In genomic region chr1:78197351-78198234, GRCm38 (mm10) we compare ENCODE assay signal across 10 mouse cellular contexts. TPM values are rescaled to one million over a fixed set of nuclear protein-coding genes. Genes with fewer than 3 reads are reported as not detected.
A peak's percentile ranks its signal among the peaks of the same experiment; 100 is the strongest.
DNase-seq lines count a peak whose midpoint lies in the region; ATAC-seq and TF ChIP-seq lines count a peak whose summit lies in the region.
"Had no signal": no experiment of that assay in that cellular context is flagged by ENCODE, and none has a peak within 500 bp of the region (broad histone marks: within the 10 kb centered on the region; RNA-seq: fewer than 3 reads in every experiment).

No protein-coding gene starts in this region.

- H3K4me3 ChIP-seq in lung, adult 2 months (replicated peaks; ENCODE audit: extremely low read depth, low read depth, low read length) = peak overlapping the region; percentile 17
- peak overlapping the region; percentile 29 for H3K4me3 ChIP-seq in forebrain, embryonic 13.5 days
- H3K4me3 ChIP-seq in limb, embryonic 13.5 days = peak overlapping the region; percentile 42
- H3K4me3 ChIP-seq in stomach, embryonic 14.5 days (ENCODE audit: low read depth, low read length) = no peak overlapping the region
- H3K4me3 ChIP-seq: erythroblast, embryonic 14.5 days; myocyte had no signal

- H3K27me3 ChIP-seq in forebrain, embryonic 13.5 days = peaks cover 98% of the 10 kb centered on the region
- peaks cover 93% of the 10 kb centered on the region for H3K27me3 ChIP-seq in limb, embryonic 13.5 days
- H3K27me3 ChIP-seq in stomach, embryonic 14.5 days (ENCODE audit: control insufficient read depth, insufficient read depth, low read length) = peaks cover 74% of the 10 kb centered on the region

- H3K4me1 ChIP-seq in lung, adult 2 months (ENCODE audit: control insufficient read depth, insufficient read depth, low read length) = peaks cover 7% of the 10 kb centered on the region
- peaks cover 11% of the 10 kb centered on the region for H3K4me1 ChIP-seq in forebrain, embryonic 13.5 days
- H3K4me1 ChIP-seq in limb, embryonic 13.5 days = peaks cover 20% of the 10 kb centered on the region
- no peaks in the 10 kb centered on the region for H3K4me1 ChIP-seq in stomach, embryonic 14.5 days (ENCODE audit: control insufficient read depth, insufficient read depth, low read length)

- no peak overlapping the region for H3K27ac ChIP-seq in forebrain, embryonic 13.5 days
- no peak overlapping the region for H3K27ac ChIP-seq in limb, embryonic 13.5 days
- H3K27ac ChIP-seq in stomach, embryonic 14.5 days (ENCODE audit: low read length) = no peak overlapping the region

- no peak for ATAC-seq in forebrain, embryonic 13.5 days
- no peak for ATAC-seq in limb, embryonic 13.5 days (ENCODE audit: low FRiP score, low read depth)
- no peak for ATAC-seq in stomach, embryonic 14.5 days (ENCODE audit: insufficient number of reproducible peaks, insufficient read depth, low FRiP score, low read depth)
- no peak for ATAC-seq in cerebellum, adult (ENCODE audit: insufficient number of reproducible peaks, low FRiP score, low TSS enrichment)

- H3K9ac ChIP-seq in forebrain, embryonic 13.5 days = no peak overlapping the region
- H3K9ac ChIP-seq in limb, embryonic 13.5 days = no peak overlapping the region
- H3K9ac ChIP-seq in stomach, embryonic 14.5 days (replicated peaks; ENCODE audit: low read depth, low read length) = no peak overlapping the region

- 6% methylated on average over 21 of the region's 21 CpGs for WGBS in lung, adult 2 months
- under 1% methylated on average over 21 of the region's 21 CpGs for WGBS in forebrain, embryonic 13.5 days
- 3% methylated on average over 21 of the region's 21 CpGs for WGBS in limb, embryonic 13.5 days
- 2% methylated on average over 21 of the region's 21 CpGs for WGBS in stomach, embryonic 14.5 days

- DNase-seq in lung, adult 2 months = no peak
- DNase-seq in lung, postnatal 36 days = no peak
- DNase-seq in right cerebral cortex, postnatal 36 days (ENCODE audit: low spot score in 2 of 2) = no peak
- DNase-seq: thymus, adult 2 months had no signal

- no peak for TF ChIP-seq POLR2A in lung, adult 2 months (IDR thresholded peaks at IDR 0.05; ENCODE audit: borderline replicate concordance, extremely low read depth, low read depth, low read length)

- H3K9me3 ChIP-seq in forebrain, embryonic 13.5 days (replicated peaks) = no peaks in the 10 kb centered on the region
- no peaks in the 10 kb centered on the region for H3K9me3 ChIP-seq in limb, embryonic 13.5 days
- no peaks in the 10 kb centered on the region for H3K9me3 ChIP-seq in stomach, embryonic 14.5 days (ENCODE audit: control insufficient read depth, low read depth, low read length)

- H3K4me2 ChIP-seq in forebrain, embryonic 13.5 days = peak overlapping the region; percentile 44
- peak overlapping the region; percentile 64 for H3K4me2 ChIP-seq in limb, embryonic 13.5 days (replicated peaks)
- peak overlapping the region; percentile 24 for H3K4me2 ChIP-seq in stomach, embryonic 14.5 days (replicated peaks; ENCODE audit: low read depth, low read length)

- TF ChIP-seq CTCF in lung, adult 2 months (IDR thresholded peaks at IDR 0.05; ENCODE audit: insufficient read depth, low read length) = no peak

- H3K36me3 ChIP-seq in forebrain, embryonic 13.5 days (ENCODE audit: poor library complexity, severe bottlenecking) = no peaks in the 10 kb centered on the region
- no peaks in the 10 kb centered on the region for H3K36me3 ChIP-seq in limb, embryonic 13.5 days
- H3K36me3 ChIP-seq in stomach, embryonic 14.5 days (ENCODE audit: control insufficient read depth, insufficient read depth, low read length) = no peaks in the 10 kb centered on the region

RNA-seq across cellular contexts. Expression of gene Pax3, which starts 0.7 kb away (rescaled TPM):
- polyA plus RNA-seq in lung, adult 2 months (2012; rRNA removed) = not detected in 2 replicates
- polyA plus RNA-seq in forebrain, embryonic 13.5 days (2015; fragmentation: Nextera tagmentation; extraction: Ambion mirVana) = 0.53 and 0.65 TPM in 2 replicates
- polyA plus RNA-seq in limb, embryonic 13.5 days (2015; fragmentation: Nextera tagmentation; extraction: Ambion mirVana) = 0.95 and 1.1 TPM in 2 replicates
- not detected in 2 replicates for polyA plus RNA-seq in stomach, embryonic 14.5 days (2014; fragmentation: Nextera tagmentation; extraction: Ambion mirVana)
- polyA plus RNA-seq: erythroblast, embryonic 14.5 days had no signal
